Mouse (Mus musculus) kidney, postnatal 0 days (tissue): ENCODE results near the gene Pofut2. TPM values are rescaled to one million over a fixed set of nuclear protein-coding genes. Genes with fewer than 3 reads are reported as not detected.

ENCODE experiments used
- ATAC-seq: fragments of 200-750 bp; cut with Nextera tagmentation; replicated peaks from 2 replicates; pipeline ENCODE4 v1.8.0; 2017; ENCODE audit warnings: low read depth, moderate number of reproducible peaks, moderate TSS enrichment, moderate library complexity; ENCODE audit not compliant: low FRiP score
- DNase-seq: peaks from one replicate; pipeline ENCODE4 v3.0.0-alpha.2; 2016; ENCODE audit warnings: low spot score
- H3K27ac ChIP-seq: fragments of 300-500 bp; sonication (generic); 2 replicates; pipeline ENCODE4 v1.5.1; 2014; ENCODE audit warnings: mild to moderate bottlenecking
- H3K27me3 ChIP-seq: fragments of 300-500 bp; sonication (generic); 2 replicates; pipeline ENCODE4 v1.6.1; 2014; ENCODE audit warnings: low read length, mixed read lengths; ENCODE audit not compliant: insufficient read depth
- H3K36me3 ChIP-seq: fragments of 300-500 bp; sonication (generic); 2 replicates; pipeline ENCODE4 v1.6.1; 2014; ENCODE audit warnings: low read length, mixed read lengths; ENCODE audit not compliant: insufficient read depth
- H3K4me1 ChIP-seq: fragments of 300-500 bp; sonication (generic); replicated peaks from 2 replicates; pipeline ENCODE4 v1.6.1; 2014; ENCODE audit warnings: antibody characterized with exemption, low read length, mixed read lengths; ENCODE audit not compliant: insufficient read depth
- H3K4me2 ChIP-seq: fragments of 300-500 bp; sonication (generic); 2 replicates; pipeline ENCODE4 v1.6.1; 2014; ENCODE audit warnings: mild to moderate bottlenecking, low read length, moderate library complexity, mixed read lengths
- H3K4me3 ChIP-seq: fragments of 300-500 bp; sonication (generic); replicated peaks from 2 replicates; pipeline ENCODE4 v1.5.1; 2014; ENCODE audit warnings: low read depth, low read length
- H3K9ac ChIP-seq: fragments of 300-500 bp; sonication (generic); 2 replicates; pipeline ENCODE4 v1.6.1; 2014; ENCODE audit warnings: low read depth, low read length
- H3K9me3 ChIP-seq: fragments of 300-500 bp; sonication (generic); replicated peaks from 2 replicates; pipeline ENCODE4 v1.6.1; 2016; ENCODE audit warnings: low read length, inconsistent platforms, mixed read lengths
- CTCF ChIP-seq: IDR thresholded peaks from 2 replicates; pipeline ENCODE4 v1.5.1; 2016; ENCODE audit warnings: antibody characterized with exemption, low read depth, mild to moderate bottlenecking, moderate library complexity
- WGBS: fragments of 180-500 bp; shearing (Covaris S2); extraction: QIAGEN DNeasy Blood & Tissue Kit; methylation state at CpG from one replicate; pipeline ENCODE4 v1.1.7; 2014; 5-methylcytosine and 5-hydroxymethylcytosine counted together
- polyA plus RNA-seq: library from polyadenylated mRNA; unstranded; fragments of >200 nt; fragmentation: Nextera tagmentation; extraction: Ambion mirVana; gene quantifications from 2 replicates; pipeline ENCODE4 v1.2.1, GENCODE M21; 2015

Pofut2 gene
- polyA plus RNA-seq, 1 experiment from 2014 or later: 96.9 TPM

DNA sequence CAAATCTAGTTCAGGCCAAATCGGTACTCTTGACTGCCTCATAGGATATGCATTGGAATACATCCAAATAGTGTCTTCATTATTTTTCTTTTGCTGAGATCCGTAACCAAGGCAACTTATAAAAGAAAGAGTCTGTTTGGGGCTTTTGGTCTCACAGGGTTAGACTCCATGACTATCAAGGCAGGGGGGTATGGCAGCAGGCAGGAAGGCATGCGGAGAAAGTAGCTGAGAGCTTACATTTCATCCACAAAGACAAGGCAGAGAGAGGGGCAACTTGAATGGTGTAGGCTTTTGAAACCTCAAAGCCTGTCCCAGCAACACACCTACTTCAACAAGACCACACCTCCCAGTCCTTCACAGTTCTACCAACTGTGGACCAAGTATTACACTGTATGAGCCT is 3.3 kb upstream of the Pofut2 start:
- no peak for TF ChIP-seq CTCF
- no peak for DNase-seq
- peaks cover 26% of the 10 kb centered on the region for H3K4me1 ChIP-seq
- H3K27ac ChIP-seq: no peak overlapping the region
- H3K9me3 ChIP-seq: no peaks in the 10 kb centered on the region
- H3K4me2 ChIP-seq: no peak overlapping the region
- H3K36me3 ChIP-seq: no peaks in the 10 kb centered on the region
- H3K9ac ChIP-seq: no peak overlapping the region
- no peaks in the 10 kb centered on the region for H3K27me3 ChIP-seq
- WGBS: 76% methylated on average over 3 of the region's 3 CpGs
- no peak overlapping the region for H3K4me3 ChIP-seq
- ATAC-seq: no peak

DNA sequence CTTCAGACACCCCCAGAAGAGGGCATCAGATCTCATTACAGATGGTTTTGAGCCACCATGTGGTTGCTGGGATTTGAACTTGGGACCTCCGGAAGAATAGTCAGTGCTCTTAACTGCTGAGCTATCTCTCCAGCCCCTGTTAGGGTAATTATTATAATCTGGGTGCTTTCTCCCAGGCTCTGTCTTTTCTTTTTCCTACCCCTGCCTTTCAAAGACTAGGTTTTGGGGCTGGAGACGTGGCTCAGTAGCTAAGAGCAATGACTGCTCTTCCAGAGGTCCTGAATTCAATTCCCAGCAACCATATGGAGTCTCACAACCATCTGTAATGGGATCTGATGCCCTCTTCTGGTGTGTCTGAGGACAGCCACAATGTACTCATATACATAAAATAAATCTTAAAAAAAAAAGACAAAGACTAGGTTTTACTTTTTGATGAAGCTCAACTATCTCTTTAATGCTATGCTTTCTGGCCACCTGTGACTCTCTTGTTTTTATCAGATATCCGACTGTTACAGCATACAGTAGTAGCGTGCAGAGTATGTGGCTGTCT is 902 bp upstream of the Pofut2 start:
- Histone ChIP-seq H3K4me2 (peak overlapping the region; percentile 70), H3K27me3 (no peaks in the 10 kb centered on the region), H3K27ac (no peak overlapping the region; the same call in 1 of the 2 replicates), H3K9me3 (no peaks in the 10 kb centered on the region), H3K9ac (no peak overlapping the region), H3K4me1 (0 out of 2 replicates have a peak, but pooled peaks cover 11% of the 10 kb centered on the region), H3K36me3 (0 out of 2 replicates have a peak, but pooled peaks cover 15% of the 10 kb centered on the region), H3K4me3 (peak overlapping the region; percentile 83)
- no peak for ATAC-seq
- TF ChIP-seq CTCF: peak; percentile 27; the same call in 1 of the 2 replicates
- no peak for DNase-seq
- WGBS: 60% methylated on average over 4 of the region's 4 CpGs

DNA sequence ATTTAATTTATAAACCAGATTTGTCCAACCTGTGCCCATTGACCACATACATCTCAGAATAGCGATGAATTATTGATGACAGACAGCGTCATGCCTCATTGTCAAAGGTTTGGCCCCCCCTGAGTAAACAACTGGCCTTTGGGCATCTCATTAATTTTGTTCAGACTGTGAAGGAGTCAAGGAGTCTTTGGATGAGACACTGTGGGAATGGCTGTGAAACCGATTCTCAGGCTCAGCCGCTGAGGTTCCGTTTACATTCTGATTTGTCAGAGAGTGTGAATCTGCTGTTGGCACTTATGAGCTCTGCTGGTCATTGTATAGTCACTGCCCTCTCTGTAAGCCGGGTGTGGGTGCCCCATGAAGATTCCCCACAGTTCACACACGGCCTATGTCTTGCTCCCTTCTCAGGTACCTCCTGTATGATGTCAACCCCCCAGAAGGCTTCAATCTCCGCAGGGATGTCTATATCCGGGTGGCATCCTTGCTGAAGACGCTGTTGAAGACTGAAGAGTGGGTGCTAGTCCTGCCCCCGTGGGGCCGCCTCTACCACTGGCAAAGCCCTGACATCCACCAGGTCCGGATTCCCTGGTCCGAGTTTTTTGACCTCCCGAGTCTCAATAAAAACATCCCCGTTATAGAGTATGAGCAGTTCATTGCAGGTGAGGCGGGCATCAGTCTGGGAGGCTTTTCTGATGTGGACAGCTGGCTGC is 1.3 kb downstream of the Pofut2 start:
- Histone ChIP-seq H3K9me3 (no peaks in the 10 kb centered on the region), H3K27ac (no peak overlapping the region), H3K9ac (peak overlapping the region; percentile 79; the same call in 1 of the 2 replicates), H3K27me3 (no peaks in the 10 kb centered on the region), H3K4me2 (peak overlapping the region; percentile 70), H3K36me3 (peaks cover 36% of the 10 kb centered on the region), H3K4me3 (peak overlapping the region; percentile 83), H3K4me1 (0 out of 2 replicates have a peak, but pooled peaks cover 4% of the 10 kb centered on the region)
- ATAC-seq: no peak
- no peak for TF ChIP-seq CTCF
- no peak for DNase-seq
- WGBS: 72% methylated on average over 17 of the region's 17 CpGs

DNA sequence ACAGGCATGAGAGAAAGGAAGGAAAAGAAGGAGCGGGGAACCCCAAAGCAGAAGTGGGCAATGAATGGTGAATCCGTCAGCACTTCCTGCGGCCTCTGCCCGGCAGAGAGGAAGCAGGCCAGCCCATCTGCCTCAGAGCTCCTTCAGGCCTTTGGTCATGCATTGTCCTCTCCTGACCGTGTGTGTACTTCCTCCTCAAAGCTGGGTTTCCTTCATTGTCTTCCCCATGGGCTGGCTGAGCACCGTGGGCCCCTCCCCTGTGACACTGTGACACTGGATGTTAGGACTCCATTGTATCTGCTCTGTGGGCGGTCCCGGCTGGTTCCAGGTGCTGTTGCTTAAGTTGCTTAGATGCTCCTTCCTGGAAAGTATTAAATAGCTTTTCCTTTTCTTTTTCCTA is 7.3 kb downstream of the Pofut2 start:
- DNase-seq: peak; percentile 38
- peak overlapping the region; percentile 13; the same call in 1 of the 2 replicates for H3K27ac ChIP-seq

DNA sequence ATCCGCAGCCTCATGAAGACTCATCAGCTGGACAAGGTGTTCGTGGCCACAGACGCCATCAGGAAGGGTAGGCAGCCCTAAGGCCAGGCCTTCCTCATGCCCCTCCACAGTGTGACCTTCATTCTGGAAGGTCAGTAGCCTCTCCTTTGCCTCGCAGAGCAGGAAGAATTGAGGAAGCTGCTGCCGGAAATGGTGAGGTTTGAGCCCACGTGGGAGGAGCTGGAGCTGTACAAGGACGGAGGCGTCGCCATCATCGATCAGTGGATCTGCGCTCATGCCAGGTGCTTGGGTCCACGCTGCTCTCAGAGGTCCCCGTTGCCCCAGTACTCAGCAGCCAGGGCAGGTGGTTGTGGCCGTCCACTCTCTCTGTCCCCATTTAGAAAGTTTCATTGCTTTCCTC is 8.0 kb downstream of the Pofut2 start:
- H3K27me3 ChIP-seq: no peaks in the 10 kb centered on the region
- H3K9ac ChIP-seq: no peak overlapping the region
- TF ChIP-seq CTCF: no peak
- H3K27ac ChIP-seq: no peak overlapping the region
- ATAC-seq (no peak), DNase-seq (no peak)
- WGBS: 80% methylated on average over 14 of the region's 14 CpGs
- H3K4me2 ChIP-seq: no peak overlapping the region
- H3K36me3 ChIP-seq: peaks cover 78% of the 10 kb centered on the region
- no peaks in the 10 kb centered on the region for H3K4me1 ChIP-seq
- no peaks in the 10 kb centered on the region for H3K9me3 ChIP-seq
- no peak overlapping the region for H3K4me3 ChIP-seq

More for the DNA sequence above, 7.3 kb downstream of the Pofut2 start:
- Histone ChIP-seq H3K9ac (no peak overlapping the region), H3K4me3 (no peak overlapping the region), H3K4me1 (no peaks in the 10 kb centered on the region), H3K36me3 (peaks cover 84% of the 10 kb centered on the region), H3K27me3 (no peaks in the 10 kb centered on the region), H3K4me2 (no peak overlapping the region), H3K9me3 (no peaks in the 10 kb centered on the region)
- WGBS: 78% methylated on average over 8 of the region's 8 CpGs
- no peak for TF ChIP-seq CTCF
- no peak for ATAC-seq

DNA sequence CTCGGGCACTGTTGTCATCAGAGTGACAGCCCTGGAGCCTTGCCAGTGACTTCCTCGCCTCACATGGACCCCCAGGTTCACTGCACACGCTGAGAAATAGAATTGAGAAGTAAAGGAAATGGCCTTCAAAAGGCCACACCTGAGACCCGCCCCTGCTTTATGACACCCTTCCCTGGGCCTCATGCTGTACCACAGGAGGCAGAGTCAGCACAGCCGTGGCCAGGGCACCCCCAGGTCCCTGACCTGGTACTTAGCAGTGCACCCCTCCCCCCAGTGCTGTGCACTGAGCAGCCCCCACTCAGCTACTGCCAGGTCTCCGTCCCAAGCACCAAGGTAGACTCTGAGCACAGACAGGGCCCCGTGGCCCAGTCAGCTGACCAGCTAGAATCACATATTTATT is 10.1 kb downstream of the Pofut2 start:
- H3K4me3 ChIP-seq: no peak overlapping the region
- no peak overlapping the region for H3K27ac ChIP-seq
- ATAC-seq (no peak), DNase-seq (no peak)
- WGBS: 68% methylated on average over 7 of the region's 7 CpGs
- no peaks in the 10 kb centered on the region for H3K27me3 ChIP-seq
- H3K9ac ChIP-seq: no peak overlapping the region
- no peaks in the 10 kb centered on the region for H3K4me1 ChIP-seq
- no peak overlapping the region for H3K4me2 ChIP-seq
- TF ChIP-seq CTCF: no peak
- H3K9me3 ChIP-seq: no peaks in the 10 kb centered on the region
- peaks cover 60% of the 10 kb centered on the region for H3K36me3 ChIP-seq
